7 mouse cellular contexts compared by ENCODE assay signal in genomic region chr6:36850422-36851129, GRCm38 (mm10). TPM values are rescaled to one million over a fixed set of nuclear protein-coding genes. Genes with fewer than 3 reads are reported as not detected.
DNase-seq lines count a peak whose midpoint lies in the region; ATAC-seq and TF ChIP-seq lines count a peak whose summit lies in the region.

No protein-coding gene starts in this region.

- H3K4me3 ChIP-seq in embryonic facial prominence, embryonic 13.5 days, result no peak overlapping the region
- H3K4me3 ChIP-seq in lung, embryonic 14.5 days (ENCODE audit: low read depth, low read length), result no peak overlapping the region

- ATAC-seq in embryonic facial prominence, embryonic 13.5 days (ENCODE audit: insufficient number of reproducible peaks, insufficient read depth, low FRiP score, low TSS enrichment, low read depth), result no peak
- ATAC-seq in lung, embryonic 14.5 days (ENCODE audit: insufficient read depth), result peak; percentile 98

- H3K9me3 ChIP-seq in embryonic facial prominence, embryonic 13.5 days, result no peaks in the 10 kb centered on the region
- H3K9me3 ChIP-seq in lung, embryonic 14.5 days (ENCODE audit: low read depth, low read length), result no peaks in the 10 kb centered on the region

- H3K27me3 ChIP-seq in embryonic facial prominence, embryonic 13.5 days, result no peaks in the 10 kb centered on the region
- H3K27me3 ChIP-seq in lung, embryonic 14.5 days (ENCODE audit: insufficient read depth, low read length), result no peaks in the 10 kb centered on the region

- H3K9ac ChIP-seq in embryonic facial prominence, embryonic 13.5 days, result no peak overlapping the region
- H3K9ac ChIP-seq in lung, embryonic 14.5 days, result no peak overlapping the region

- no peak for TF ChIP-seq CTCF in lung, embryonic 14.5 days (IDR thresholded peaks at IDR 0.05; ENCODE audit: low read depth)

- H3K4me1 ChIP-seq in embryonic facial prominence, embryonic 13.5 days, result 0 out of 2 replicates have a peak, but pooled peaks cover 14% of the 10 kb centered on the region
- H3K4me1 ChIP-seq in lung, embryonic 14.5 days (ENCODE audit: insufficient read depth), result peaks cover 6% of the 10 kb centered on the region; the same call in 1 of the 2 replicates

- H3K36me3 ChIP-seq in embryonic facial prominence, embryonic 13.5 days, result no peaks in the 10 kb centered on the region
- H3K36me3 ChIP-seq in lung, embryonic 14.5 days (ENCODE audit: insufficient read depth), result no peaks in the 10 kb centered on the region

- H3K4me2 ChIP-seq in embryonic facial prominence, embryonic 13.5 days, result no peak overlapping the region
- H3K4me2 ChIP-seq in lung, embryonic 14.5 days, result no peak overlapping the region

- 70% methylated on average over 7 of the region's 7 CpGs for WGBS in embryonic facial prominence, embryonic 13.5 days
- WGBS in lung, embryonic 14.5 days, result 45% methylated on average over 7 of the region's 7 CpGs

- DNase-seq in NIH3T3 (ENCODE audit: low read depth), result peak; percentile 94
- peak; percentile 30 to 49 for DNase-seq in adrenal gland, adult 18-20 months (ENCODE audit: low spot score in 2 of 2)
- peak; percentile 74 for DNase-seq in layer of hippocampus, adult 11-12 months (ENCODE audit: low spot score)
- DNase-seq in lung, embryonic 14.5 days, result peak; percentile 89
- peak; percentile 84 to 86 for DNase-seq in right cerebral cortex, postnatal 36 days (ENCODE audit: low spot score in 2 of 2)
- no peak for DNase-seq in T-cell, adult 2 months (ENCODE audit: low spot score)

- H3K27ac ChIP-seq in embryonic facial prominence, embryonic 13.5 days, result peak overlapping the region; percentile 60; the same call in 1 of the 2 replicates
- H3K27ac ChIP-seq in lung, embryonic 14.5 days (ENCODE audit: low read depth), result no peak overlapping the region

RNA-seq across cellular contexts. Expression of gene Ptn, which starts 40.6 kb away (rescaled TPM):
- 10 to 100 TPM; 53.9 to 85.9 TPM for total RNA-seq in adrenal gland, adult 18-20 months (2021)
- polyA plus RNA-seq in embryonic facial prominence, embryonic 13.5 days (2015; fragmentation: Nextera tagmentation; extraction: Ambion mirVana), result 731 and 758 TPM in 2 replicates
- polyA plus RNA-seq in lung, embryonic 14.5 days (2014; fragmentation: Nextera tagmentation; extraction: Ambion mirVana), result 113 and 141 TPM in 2 replicates
